Mouse (Mus musculus): Measurements from ENCODE around the gene Grm8.

- TF ChIP-seq POLR2A (IDR thresholded peaks at IDR 0.05; ENCODE audit: control insufficient read depth, extremely low read depth, insufficient read depth, low read length, poor library complexity), result no peak
- no peak for TF ChIP-seq CTCF (IDR thresholded peaks at IDR 0.05; ENCODE audit: borderline replicate concordance, control insufficient read depth, extremely low read depth, insufficient read depth, low read length, poor library complexity)
Observed at GRCm38 (mm10) chr6:28074470-28074869, 60.5 kb downstream of the Grm8 start.
